Mouse (Mus musculus): ENCODE data around the gene Sycn. TPM values are rescaled to one million over a fixed set of nuclear protein-coding genes. Genes with fewer than 3 reads are reported as not detected.

The Sycn gene
- polyA plus RNA-seq, 1 experiment from 2014 or later = not detected

- H3K4me3 ChIP-seq = no peak overlapping the region
- peaks cover 83% of the 10 kb centered on the region for H3K4me1 ChIP-seq
- no peaks in the 10 kb centered on the region for H3K27me3 ChIP-seq (ENCODE audit: insufficient read depth, poor library complexity, severe bottlenecking)
- peaks cover 8% of the 10 kb centered on the region for H3K36me3 ChIP-seq
- H3K27ac ChIP-seq = peak overlapping the region; percentile 43; the same call in 1 of the 2 replicates
- WGBS = 83% methylated on average over 5 of the region's 5 CpGs
- H3K9me3 ChIP-seq = no peaks in the 10 kb centered on the region
- DNase-seq (ENCODE audit: low spot score) = no peak
These were observed 39.1 kb downstream of the Sycn start for GRCm38 (mm10) chr7:28579826-28580225.

GRCm38 (mm10) chr7:28581721-28582120, 41.0 kb downstream of the Sycn start:
- peak; percentile 80 for DNase-seq (ENCODE audit: low spot score)
- Histone ChIP-seq H3K27me3 (ENCODE audit: insufficient read depth, poor library complexity, severe bottlenecking) (no peaks in the 10 kb centered on the region), H3K9me3 (no peaks in the 10 kb centered on the region), H3K36me3 (peaks cover 8% of the 10 kb centered on the region), H3K4me1 (peaks cover 83% of the 10 kb centered on the region), H3K4me3 (no peak overlapping the region), H3K27ac (peak overlapping the region; percentile 45; the same call in 1 of the 2 replicates)
- WGBS = 73% methylated on average over 4 of the region's 4 CpGs

GRCm38 (mm10) chr7:28582841-28583240, 42.2 kb downstream of the Sycn start:
- WGBS = 80% methylated on average over 11 of the region's 11 CpGs
- peaks cover 83% of the 10 kb centered on the region for H3K4me1 ChIP-seq
- no peak for DNase-seq (ENCODE audit: low spot score)
- no peaks in the 10 kb centered on the region for H3K9me3 ChIP-seq
- H3K36me3 ChIP-seq = peaks cover 8% of the 10 kb centered on the region
- peak overlapping the region; percentile 38; the same call in 1 of the 2 replicates for H3K27ac ChIP-seq
- H3K27me3 ChIP-seq (ENCODE audit: insufficient read depth, poor library complexity, severe bottlenecking) = no peaks in the 10 kb centered on the region
- H3K4me3 ChIP-seq = no peak overlapping the region

- Histone ChIP-seq H3K36me3 (peaks cover 8% of the 10 kb centered on the region), H3K4me1 (peaks cover 83% of the 10 kb centered on the region), H3K9me3 (no peaks in the 10 kb centered on the region), H3K27me3 (ENCODE audit: insufficient read depth, poor library complexity, severe bottlenecking) (no peaks in the 10 kb centered on the region), H3K27ac (peak overlapping the region; percentile 69), H3K4me3 (no peak overlapping the region)
- no peak for DNase-seq (ENCODE audit: low spot score)
- WGBS = 68% methylated on average over 8 of the region's 8 CpGs
These were observed 43.1 kb downstream of the Sycn start for GRCm38 (mm10) chr7:28583570-28584344.

GRCm38 (mm10) chr7:28584468-28584867, 43.8 kb downstream of the Sycn start:
- DNase-seq (ENCODE audit: low spot score) = no peak
- Histone ChIP-seq H3K27ac (peak overlapping the region; percentile 69), H3K9me3 (no peaks in the 10 kb centered on the region), H3K4me3 (no peak overlapping the region), H3K36me3 (peaks cover 8% of the 10 kb centered on the region), H3K27me3 (ENCODE audit: insufficient read depth, poor library complexity, severe bottlenecking) (no peaks in the 10 kb centered on the region), H3K4me1 (peaks cover 83% of the 10 kb centered on the region)
- 30% methylated on average over 4 of the region's 4 CpGs for WGBS

GRCm38 (mm10) chr7:28585001-28585400, 44.3 kb downstream of the Sycn start:
- Histone ChIP-seq H3K36me3 (peaks cover 8% of the 10 kb centered on the region), H3K4me3 (0 out of 2 replicates have a peak overlapping the region, but pooled peaks have one; percentile 8), H3K27ac (peak overlapping the region; percentile 69), H3K4me1 (peaks cover 83% of the 10 kb centered on the region), H3K9me3 (no peaks in the 10 kb centered on the region), H3K27me3 (ENCODE audit: insufficient read depth, poor library complexity, severe bottlenecking) (no peaks in the 10 kb centered on the region)
- WGBS = 79% methylated on average over 6 of the region's 6 CpGs
- no peak for DNase-seq (ENCODE audit: low spot score)

- peak overlapping the region; percentile 82 for H3K27ac ChIP-seq
- no peaks in the 10 kb centered on the region for H3K27me3 ChIP-seq (ENCODE audit: insufficient read depth, poor library complexity, severe bottlenecking)
- peak overlapping the region; percentile 20; the same call in 1 of the 2 replicates for H3K4me3 ChIP-seq
- H3K36me3 ChIP-seq = no peaks in the 10 kb centered on the region
- DNase-seq (ENCODE audit: low spot score) = no peak
- H3K4me1 ChIP-seq = peaks cover 91% of the 10 kb centered on the region
- no peaks in the 10 kb centered on the region for H3K9me3 ChIP-seq
- WGBS = 60% methylated on average over 6 of the region's 6 CpGs
These were observed 46.2 kb downstream of the Sycn start for GRCm38 (mm10) chr7:28586663-28587411.

GRCm38 (mm10) chr7:28587644-28588043, 47.0 kb downstream of the Sycn start:
- Histone ChIP-seq H3K27me3 (ENCODE audit: insufficient read depth, poor library complexity, severe bottlenecking) (no peaks in the 10 kb centered on the region), H3K4me1 (peaks cover 98% of the 10 kb centered on the region), H3K36me3 (no peaks in the 10 kb centered on the region), H3K9me3 (no peaks in the 10 kb centered on the region), H3K27ac (peak overlapping the region; percentile 82), H3K4me3 (peak overlapping the region; percentile 20)
- peak; percentile 89 for DNase-seq (ENCODE audit: low spot score)

Small RNA genes within 50 kb of the gene (microRNA-seq; reads per million reads assigned to microRNA genes)
- 1.3 reads per million for gene Mir7049

Other genes with a start within 250 kb of the Sycn start
- not detected in 2 replicates for gene Selenov, start 249.7 kb upstream of the Sycn start, polyA plus RNA-seq (2016; fragmentation: Nextera tagmentation; extraction: Ambion mirVana)
- gene Dll3, start 238.6 kb upstream of the Sycn start, polyA plus RNA-seq (2016; fragmentation: Nextera tagmentation; extraction: Ambion mirVana) = 0.18 and 0.68 TPM in 2 replicates
- gene Timm50, start 228.8 kb upstream of the Sycn start, polyA plus RNA-seq (2016; fragmentation: Nextera tagmentation; extraction: Ambion mirVana) = 171 and 189 TPM in 2 replicates
- 88.5 and 90.7 TPM in 2 replicates for gene Supt5, start 202.1 kb upstream of the Sycn start, polyA plus RNA-seq (2016; fragmentation: Nextera tagmentation; extraction: Ambion mirVana)
- 726 and 844 TPM in 2 replicates for gene Rps16, start 190.2 kb upstream of the Sycn start, polyA plus RNA-seq (2016; fragmentation: Nextera tagmentation; extraction: Ambion mirVana)
- gene Plekhg2, start 168.3 kb upstream of the Sycn start, polyA plus RNA-seq (2016; fragmentation: Nextera tagmentation; extraction: Ambion mirVana) = 68.3 and 75.1 TPM in 2 replicates
- gene Zfp36, start 160.6 kb upstream of the Sycn start, polyA plus RNA-seq (2016; fragmentation: Nextera tagmentation; extraction: Ambion mirVana) = 13.7 and 15.1 TPM in 2 replicates
- 58.8 and 62.0 TPM in 2 replicates for gene Med29, start 148.2 kb upstream of the Sycn start, polyA plus RNA-seq (2016; fragmentation: Nextera tagmentation; extraction: Ambion mirVana)
- 79.8 and 81.3 TPM in 2 replicates for gene Paf1, start 147.9 kb upstream of the Sycn start, polyA plus RNA-seq (2016; fragmentation: Nextera tagmentation; extraction: Ambion mirVana)
- gene Gmfg, start 103.4 kb upstream of the Sycn start, polyA plus RNA-seq (2016; fragmentation: Nextera tagmentation; extraction: Ambion mirVana) = 7.5 and 8.7 TPM in 2 replicates
- gene Lrfn1, start 88.9 kb upstream of the Sycn start, polyA plus RNA-seq (2016; fragmentation: Nextera tagmentation; extraction: Ambion mirVana) = 1.5 and 1.9 TPM in 2 replicates
- gene Ifnl2, start 30.4 kb upstream of the Sycn start, polyA plus RNA-seq (2016; fragmentation: Nextera tagmentation; extraction: Ambion mirVana) = not detected in 2 replicates
- not detected in 2 replicates for gene Ifnl3, start 18.0 kb upstream of the Sycn start, polyA plus RNA-seq (2016; fragmentation: Nextera tagmentation; extraction: Ambion mirVana)
- not detected in 2 replicates for gene Nccrp1, start 6.4 kb downstream of the Sycn start, polyA plus RNA-seq (2016; fragmentation: Nextera tagmentation; extraction: Ambion mirVana)
- 24.5 and 29.7 TPM in 2 replicates for gene Samd4b, start 57.3 kb downstream of the Sycn start, polyA plus RNA-seq (2016; fragmentation: Nextera tagmentation; extraction: Ambion mirVana)
- gene Pak4, start 57.3 kb downstream of the Sycn start, polyA plus RNA-seq (2016; fragmentation: Nextera tagmentation; extraction: Ambion mirVana) = 47.2 and 53.0 TPM in 2 replicates
- gene Acp7, start 90.4 kb downstream of the Sycn start, polyA plus RNA-seq (2016; fragmentation: Nextera tagmentation; extraction: Ambion mirVana) = 0.34 TPM in 1 of 2 replicates, not detected in the other
- gene Fbxo27, start 152.0 kb downstream of the Sycn start, polyA plus RNA-seq (2016; fragmentation: Nextera tagmentation; extraction: Ambion mirVana) = 4.7 and 6.3 TPM in 2 replicates
- 13.4 and 13.6 TPM in 2 replicates for gene Fbxo17, start 175.9 kb downstream of the Sycn start, polyA plus RNA-seq (2016; fragmentation: Nextera tagmentation; extraction: Ambion mirVana)
- 132 and 168 TPM in 2 replicates for gene Mrps12, start 200.9 kb downstream of the Sycn start, polyA plus RNA-seq (2016; fragmentation: Nextera tagmentation; extraction: Ambion mirVana)
- gene Sars2, start 201.1 kb downstream of the Sycn start, polyA plus RNA-seq (2016; fragmentation: Nextera tagmentation; extraction: Ambion mirVana) = 30.7 and 32.2 TPM in 2 replicates
- not detected in 2 replicates for gene Ccer2, start 215.3 kb downstream of the Sycn start, polyA plus RNA-seq (2016; fragmentation: Nextera tagmentation; extraction: Ambion mirVana)
- gene Sirt2, start 225.8 kb downstream of the Sycn start, polyA plus RNA-seq (2016; fragmentation: Nextera tagmentation; extraction: Ambion mirVana) = 53.8 and 57.8 TPM in 2 replicates
- 50.5 and 50.7 TPM in 2 replicates for gene Nfkbib, start 226.6 kb downstream of the Sycn start, polyA plus RNA-seq (2016; fragmentation: Nextera tagmentation; extraction: Ambion mirVana)
- gene Rinl, start 248.1 kb downstream of the Sycn start, polyA plus RNA-seq (2016; fragmentation: Nextera tagmentation; extraction: Ambion mirVana) = 3.8 and 5.2 TPM in 2 replicates

Measured in heart, embryonic 10.5 days (tissue).